Mouse (Mus musculus) monocyte, adult 2 months (primary cell): ENCODE results near the gene Sirt5.

Source experiments
- DNase-seq, 2 experiments: peaks; one replicate each; pipeline ENCODE4 v3.0.0; 2022; ENCODE audit warnings: low spot score in 2 of 2, low read depth in 1 of 2

Gene Sirt5

GRCm38 (mm10) chr13:43364985-43365824, at the start of gene Sirt5:
TSS of gene Sirt5 (plus strand) at chr13:43365496.
- DNase-seq, result peak; percentile 54 to 72

GRCm38 (mm10) chr13:43317411-43317810, 47.9 kb upstream of the Sirt5 start:
- DNase-seq, result no peak

GRCm38 (mm10) chr13:43319396-43319795, 45.9 kb upstream of the Sirt5 start:
- DNase-seq, result no peak

GRCm38 (mm10) chr13:43321492-43321891, 43.8 kb upstream of the Sirt5 start:
- DNase-seq, result no peak

GRCm38 (mm10) chr13:43325427-43325826, 39.9 kb upstream of the Sirt5 start:
- DNase-seq, result no peak

- DNase-seq, result no peak
Observed at GRCm38 (mm10) chr13:43331721-43332444, 33.4 kb upstream of the Sirt5 start.

- DNase-seq, result peak in 1 of 2 experiments; percentile 2
Observed at GRCm38 (mm10) chr13:43332591-43332990, 32.7 kb upstream of the Sirt5 start.

GRCm38 (mm10) chr13:43336425-43337221, 28.7 kb upstream of the Sirt5 start:
- no peak for DNase-seq

- no peak for DNase-seq
Observed at GRCm38 (mm10) chr13:43338001-43338400, 27.3 kb upstream of the Sirt5 start.

GRCm38 (mm10) chr13:43338632-43339031, 26.7 kb upstream of the Sirt5 start:
- no peak for DNase-seq

- no peak for DNase-seq
Observed at GRCm38 (mm10) chr13:43346825-43347224, 18.5 kb upstream of the Sirt5 start.

- no peak for DNase-seq
Observed at GRCm38 (mm10) chr13:43349376-43349775, 15.9 kb upstream of the Sirt5 start.

GRCm38 (mm10) chr13:43350489-43351169, 14.7 kb upstream of the Sirt5 start:
- no peak for DNase-seq

GRCm38 (mm10) chr13:43353356-43353755, 11.9 kb upstream of the Sirt5 start:
- no peak for DNase-seq

- DNase-seq, result no peak
Observed at GRCm38 (mm10) chr13:43354362-43354761, 10.9 kb upstream of the Sirt5 start.

- DNase-seq, result no peak
Observed at GRCm38 (mm10) chr13:43356346-43357125, 8.8 kb upstream of the Sirt5 start.

- DNase-seq, result no peak
Observed at GRCm38 (mm10) chr13:43360534-43360933, 4.8 kb upstream of the Sirt5 start.

- DNase-seq, result no peak
Observed at GRCm38 (mm10) chr13:43362353-43362752, 2.9 kb upstream of the Sirt5 start.

GRCm38 (mm10) chr13:43365825-43366184, 509 bp downstream of the Sirt5 start:
- no peak for DNase-seq

GRCm38 (mm10) chr13:43370063-43370462, 4.8 kb downstream of the Sirt5 start:
- no peak for DNase-seq
